Mouse (Mus musculus) liver, adult 2 months (tissue): ENCODE data around the gene Akt3.

Experiments
- CTCF ChIP-seq: fragments of 200-500 bp; IDR thresholded peaks from 2 replicates; pipeline ENCODE4 v1.5.1; 2011; ENCODE audit warnings: low read depth, low read length, control low read depth
- POLR2A ChIP-seq: fragments of 200-500 bp; IDR thresholded peaks from 2 replicates; pipeline ENCODE4 v1.6.1; 2011; ENCODE audit warnings: low read length, control low read depth; ENCODE audit not compliant: insufficient read depth; ENCODE audit errors: extremely low read depth

- TF ChIP-seq CTCF (no peak), POLR2A (no peak)
These were observed 235.3 kb downstream of the Akt3 start for GRCm38 (mm10) chr1:177022751-177023150.
